Mouse (Mus musculus) kidney, adult 8-10 months (tissue): Measurements from ENCODE around the gene Ccdc62.

Experiments
- DNase-seq, 2 experiments: peaks; one replicate each; pipeline ENCODE4 v3.0.0; 2022

Gene Ccdc62

GRCm38 (mm10) chr5:124004356-124005150 lies 74.1 kb downstream of the Ccdc62 start:
- peak; percentile 81 to 88 for DNase-seq

- DNase-seq = no peak
Observed at GRCm38 (mm10) chr5:124005151-124005500, 74.6 kb downstream of the Ccdc62 start.

GRCm38 (mm10) chr5:124005591-124005990 lies 75.1 kb downstream of the Ccdc62 start:
- DNase-seq = peak in 1 of 2 experiments; percentile 47

GRCm38 (mm10) chr5:124006082-124006873 lies 75.8 kb downstream of the Ccdc62 start:
- DNase-seq = no peak

- peak; percentile 71 to 74 for DNase-seq
Observed at GRCm38 (mm10) chr5:124006891-124007491, 76.5 kb downstream of the Ccdc62 start.

- no peak for DNase-seq
Observed at GRCm38 (mm10) chr5:124010077-124010476, 79.6 kb downstream of the Ccdc62 start.

- no peak for DNase-seq
Observed at GRCm38 (mm10) chr5:124010910-124011655, 80.6 kb downstream of the Ccdc62 start.

- DNase-seq = no peak
Observed at GRCm38 (mm10) chr5:124011927-124012326, 81.4 kb downstream of the Ccdc62 start.

GRCm38 (mm10) chr5:124012885-124013284 lies 82.4 kb downstream of the Ccdc62 start:
- DNase-seq = no peak

- no peak for DNase-seq
Observed at GRCm38 (mm10) chr5:124013747-124014146, 83.3 kb downstream of the Ccdc62 start.

GRCm38 (mm10) chr5:124014180-124014579 lies 83.7 kb downstream of the Ccdc62 start:
- no peak for DNase-seq

- DNase-seq = peak in 1 of 2 experiments; percentile 59
Observed at GRCm38 (mm10) chr5:124014791-124015251, 84.3 kb downstream of the Ccdc62 start.

GRCm38 (mm10) chr5:124015727-124016126 lies 85.2 kb downstream of the Ccdc62 start:
- DNase-seq = no peak

GRCm38 (mm10) chr5:124016291-124016821 lies 85.9 kb downstream of the Ccdc62 start:
- peak in 1 of 2 experiments; percentile 44 for DNase-seq

- DNase-seq = no peak
Observed at GRCm38 (mm10) chr5:124017941-124018340, 87.5 kb downstream of the Ccdc62 start.

GRCm38 (mm10) chr5:124018651-124019050 lies 88.2 kb downstream of the Ccdc62 start:
- DNase-seq = no peak
